In the genomic region with DNA sequence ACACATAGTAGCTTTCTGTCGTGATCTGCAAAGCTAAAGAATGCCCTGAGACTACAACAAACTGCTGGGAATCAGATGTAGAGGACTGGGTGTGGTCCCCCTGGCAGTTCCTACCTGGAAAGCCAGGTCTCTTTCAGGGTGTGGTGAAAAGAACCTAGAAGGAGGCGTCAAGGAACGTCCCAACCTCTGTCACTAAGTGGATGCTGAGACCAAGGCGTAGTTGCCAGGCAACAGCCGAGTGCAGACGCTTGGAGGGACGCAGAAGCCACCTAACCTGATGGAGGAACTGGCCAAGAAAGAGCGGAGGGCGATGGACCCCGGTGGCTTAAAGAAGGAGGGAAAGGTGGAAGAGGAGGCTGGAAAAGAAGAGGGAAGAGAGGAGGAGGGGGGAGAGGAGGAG, we compare ENCODE assay signal across 9 mouse cellular contexts. TPM values are rescaled to one million over a fixed set of nuclear protein-coding genes. Genes with fewer than 3 reads are reported as not detected.
DNase-seq lines count a peak whose midpoint lies in the region; ATAC-seq and TF ChIP-seq lines count a peak whose summit lies in the region.
"Had no signal": no experiment of that assay in that cellular context is flagged by ENCODE, and none has a peak within 500 bp of the region (broad histone marks: within the 10 kb centered on the region; RNA-seq: fewer than 3 reads in every experiment).

A gene (plus strand): TSS at position 223 of the 400 bp plus-strand sequence.

- no peak within 1 kb of the TSS for H3K27ac ChIP-seq in heart, embryonic 14.5 days (replicated peaks in 1 of 2; ENCODE audit: control insufficient read depth in 1 of 2, insufficient read depth in 1 of 2, low read depth in 2 of 2, low read length in 2 of 2)
- no peak within 1 kb of the TSS for H3K27ac ChIP-seq in ES-E14 (ENCODE audit: insufficient read depth, low read depth, low read length, poor library complexity, severe bottlenecking)
- H3K27ac ChIP-seq in hindbrain, embryonic 13.5 days: no peak within 1 kb of the TSS
- H3K27ac ChIP-seq in liver, embryonic 14.5 days: no peak within 1 kb of the TSS

- H3K36me3 ChIP-seq in heart, embryonic 14.5 days (ENCODE audit: control insufficient read depth, insufficient read depth, low read length): peaks cover 11% of the 10 kb centered on the region
- H3K36me3 ChIP-seq in ES-E14 (ENCODE audit: control insufficient read depth, insufficient read depth, low read length, poor library complexity, severe bottlenecking): peaks cover 4% of the 10 kb centered on the region
- peaks cover 12% of the 10 kb centered on the region for H3K36me3 ChIP-seq in hindbrain, embryonic 13.5 days
- 0 out of 2 replicates have a peak, but pooled peaks cover 3% of the 10 kb centered on the region for H3K36me3 ChIP-seq in liver, embryonic 14.5 days (replicated peaks; ENCODE audit: control insufficient read depth, insufficient read depth, low read depth)

- in situ Hi-C loops in ES-E14 (cut with MboI; ENCODE audit: low sequenced_read_pairs in 2 of 2, unreplicated experiment in 2 of 2): no loop called here

- TF ChIP-seq EP300 in liver, embryonic 14.5 days (IDR thresholded peaks at IDR 0.05; ENCODE audit: low read depth): no peak

- ATAC-seq in heart, embryonic 14.5 days (ENCODE audit: insufficient number of reproducible peaks, insufficient read depth, low FRiP score, low read depth): no peak
- ATAC-seq in hindbrain, embryonic 13.5 days (ENCODE audit: low FRiP score): 0 out of 2 replicates have a peak, but pooled peaks have one; percentile 23
- ATAC-seq in liver, embryonic 14.5 days (ENCODE audit: insufficient read depth): no peak

- H3K27me3 ChIP-seq in heart, embryonic 14.5 days (ENCODE audit: control insufficient read depth, insufficient read depth, low read length): no peaks in the 10 kb centered on the region
- H3K27me3 ChIP-seq in hindbrain, embryonic 13.5 days: no peaks in the 10 kb centered on the region
- no peaks in the 10 kb centered on the region for H3K27me3 ChIP-seq in liver, embryonic 14.5 days (ENCODE audit: control insufficient read depth, insufficient read depth, low read length)

- no peak for TF ChIP-seq CTCF in liver, embryonic 14.5 days (IDR thresholded peaks at IDR 0.05; ENCODE audit: low read depth)

- H3K9ac ChIP-seq in heart, embryonic 14.5 days (ENCODE audit: low read length): no peak within 1 kb of the TSS
- no peak within 1 kb of the TSS for H3K9ac ChIP-seq in ES-E14 (ENCODE audit: insufficient read depth, low read depth, low read length, poor library complexity, severe bottlenecking)
- no peak within 1 kb of the TSS for H3K9ac ChIP-seq in hindbrain, embryonic 13.5 days
- H3K9ac ChIP-seq in liver, embryonic 14.5 days (replicated peaks): no peak within 1 kb of the TSS

- H3K4me3 ChIP-seq in heart, embryonic 14.5 days (ENCODE audit: control insufficient read depth in 1 of 2, insufficient read depth in 1 of 2, low read depth in 1 of 2, low read length in 2 of 2): no peak within 1 kb of the TSS
- peak within 1 kb of the TSS; percentile 1 to 40; a peak in 2 of 4 replicates for H3K4me3 ChIP-seq in ES-E14 (ENCODE audit: insufficient read depth in 1 of 2, low read depth in 1 of 2, low read length in 2 of 2, poor library complexity in 1 of 2, severe bottlenecking in 1 of 2)
- H3K4me3 ChIP-seq in hindbrain, embryonic 13.5 days: peak within 1 kb of the TSS; percentile 25
- H3K4me3 ChIP-seq in liver, embryonic 14.5 days (ENCODE audit: insufficient read depth in 1 of 2, low read depth in 2 of 2, low read length in 2 of 2): no peak within 1 kb of the TSS

- no peaks in the 10 kb centered on the region for H3K9me3 ChIP-seq in heart, embryonic 14.5 days (ENCODE audit: control insufficient read depth, low read length)
- H3K9me3 ChIP-seq in ES-E14 (ENCODE audit: control insufficient read depth, insufficient read depth, low read depth, low read length): no peaks in the 10 kb centered on the region
- H3K9me3 ChIP-seq in hindbrain, embryonic 13.5 days: no peaks in the 10 kb centered on the region
- no peaks in the 10 kb centered on the region for H3K9me3 ChIP-seq in liver, embryonic 14.5 days (ENCODE audit: control insufficient read depth, low read length)

- H3K4me1 ChIP-seq in heart, embryonic 14.5 days (ENCODE audit: control insufficient read depth in 2 of 2, insufficient read depth in 2 of 2, low read length in 2 of 2): peaks cover 4 to 8% of the 10 kb centered on the region in 2 experiments; a peak in 2 of 4 replicates
- no peaks in the 10 kb centered on the region; a peak in 1 of 4 replicates for H3K4me1 ChIP-seq in ES-E14 (ENCODE audit: control insufficient read depth in 2 of 2, insufficient read depth in 2 of 2, low read length in 2 of 2, poor library complexity in 1 of 2)
- peaks cover 16% of the 10 kb centered on the region for H3K4me1 ChIP-seq in hindbrain, embryonic 13.5 days (replicated peaks)
- H3K4me1 ChIP-seq in liver, embryonic 14.5 days (replicated peaks; ENCODE audit: control insufficient read depth in 2 of 2, insufficient read depth in 2 of 2, low read length in 1 of 2): peaks cover 0 to 8% of the 10 kb centered on the region in 2 experiments; a peak in 2 of 4 replicates

- H3K4me2 ChIP-seq in heart, embryonic 14.5 days (ENCODE audit: low read length): peak within 1 kb of the TSS; percentile 31; the same call in 1 of the 2 replicates
- peak within 1 kb of the TSS; percentile 53 for H3K4me2 ChIP-seq in hindbrain, embryonic 13.5 days
- H3K4me2 ChIP-seq in liver, embryonic 14.5 days (ENCODE audit: low read depth): peak within 1 kb of the TSS; percentile 28

- WGBS in heart, embryonic 14.5 days: 12% methylated on average over 9 of the region's 10 CpGs
- 11% methylated on average over 10 of the region's 10 CpGs for WGBS in hindbrain, embryonic 13.5 days
- 19% methylated on average over 10 of the region's 10 CpGs for WGBS in liver, embryonic 14.5 days (ENCODE audit: insufficient replicate concordance)

- no peak for DNase-seq in heart, postnatal 4 days
- no peak for DNase-seq in ES-E14 (ENCODE audit: low read depth, low spot score)
- no peak for DNase-seq in liver, embryonic 14.5 days (ENCODE audit: low read depth in 3 of 3, low spot score in 3 of 3)
- no peak for DNase-seq in adrenal gland, adult 8-10 months
- no peak for DNase-seq in ovary, postnatal 14 days (ENCODE audit: low spot score)
- DNase-seq in kidney, adult 18-20 months: no peak
- DNase-seq: cerebellum, adult 11-12 months had no signal

TF ChIP-seq in ES-E14, 5 proteins besides CTCF, POLR2A, EP300 and RAD21:
- TF ChIP-seq HCFC1 (IDR thresholded peaks at IDR 0.05; ENCODE audit: borderline replicate concordance, insufficient read depth, low read length): no peak
- TF ChIP-seq ZNF384 (IDR thresholded peaks at IDR 0.05; ENCODE audit: low read depth, low read length): no peak
- TF ChIP-seq ZC3H11A (IDR thresholded peaks at IDR 0.05; ENCODE audit: borderline replicate concordance, low read depth, low read length): no peak
- TF ChIP-seq CHD2 (IDR thresholded peaks at IDR 0.05; ENCODE audit: low read depth, low read length): no peak
- no peak for TF ChIP-seq MAFK (IDR thresholded peaks at IDR 0.05; ENCODE audit: insufficient read depth, low read depth, low read length)

RNA-seq across cellular contexts. Expression of the gene that starts here (rescaled TPM):
- polyA plus RNA-seq in heart, embryonic 14.5 days (2014; fragmentation: Nextera tagmentation; extraction: Ambion mirVana): 0.28 and 0.61 TPM in 2 replicates
- total RNA-seq in heart, postnatal 4 days (2021): not detected
- 0.27 and 0.48 TPM in 2 replicates for total RNA-seq in ES-E14 (2012; rRNA removed)
- polyA plus RNA-seq in hindbrain, embryonic 13.5 days (2015; fragmentation: Nextera tagmentation; extraction: Ambion mirVana): 3.4 and 3.5 TPM in 2 replicates
- polyA plus RNA-seq in liver, embryonic 14.5 days (2012; rRNA removed): not detected in 2 replicates
- polyA plus RNA-seq in liver, embryonic 14.5 days (2014; fragmentation: Nextera tagmentation; extraction: Ambion mirVana): not detected in 2 replicates
- under 1 TPM in 2 of 4 experiments, not detected in 2; 0.21 to 0.65 TPM for total RNA-seq in adrenal gland, adult 8-10 months (2022)

Comparison
In these comparisons a context has a peak if more than half of its experiments do, and no peak if none do; other contexts are left out.
1. H3K4me3 ChIP-seq: peak in ES-E14 (2 of 2) and hindbrain, embryonic 13.5 days (single experiment); none in heart, embryonic 14.5 days (0 of 2) and liver, embryonic 14.5 days (0 of 2).
2. Peak in every context shown above with its lines, with median percentiles within 50 percentile points of each other: H3K4me2 ChIP-seq.